Mouse (Mus musculus) intestine, postnatal 0 days (tissue): Measurements from ENCODE around the gene Raver1. TPM values are rescaled to one million over a fixed set of nuclear protein-coding genes. Genes with fewer than 3 reads are reported as not detected.
"Not testable (repeated sequence)": the region's sequence is repeated elsewhere in the genome, so short reads cannot be mapped to it uniquely, and the experiment has no call there.

ENCODE experiments used
- ATAC-seq: fragments of 200-750 bp; cut with Nextera tagmentation; 2 replicates; pipeline ENCODE4 v1.8.0; 2017; ENCODE audit warnings: mild to moderate bottlenecking, moderate TSS enrichment, moderate library complexity
- H3K27ac ChIP-seq: fragments of 300-500 bp; sonication (generic); 2 replicates; pipeline ENCODE4 v1.5.1; 2014; ENCODE audit warnings: mild to moderate bottlenecking, low read depth, low read length, moderate library complexity
- H3K27me3 ChIP-seq: fragments of 300-500 bp; sonication (generic); replicated peaks from 2 replicates; pipeline ENCODE4 v1.6.1; 2014; ENCODE audit warnings: low read length, mixed read lengths; ENCODE audit not compliant: control insufficient read depth, insufficient read depth
- H3K36me3 ChIP-seq: fragments of 300-500 bp; sonication (generic); 2 replicates; pipeline ENCODE4 v1.6.1; 2014; ENCODE audit warnings: mild to moderate bottlenecking, moderate library complexity; ENCODE audit not compliant: control insufficient read depth, insufficient read depth
- H3K4me1 ChIP-seq: fragments of 300-500 bp; sonication (generic); replicated peaks from 2 replicates; pipeline ENCODE4 v1.6.1; 2014; ENCODE audit warnings: antibody characterized with exemption, low read length, mixed read lengths; ENCODE audit not compliant: control insufficient read depth, insufficient read depth
- H3K4me2 ChIP-seq: fragments of 300-500 bp; sonication (generic); replicated peaks from 2 replicates; pipeline ENCODE4 v1.6.1; 2014; ENCODE audit warnings: low read depth, mild to moderate bottlenecking, moderate library complexity
- H3K4me3 ChIP-seq: fragments of 300-500 bp; sonication (generic); 2 replicates; pipeline ENCODE4 v1.5.1; 2014; ENCODE audit warnings: low read depth, low read length
- H3K9ac ChIP-seq: fragments of 300-500 bp; sonication (generic); 2 replicates; pipeline ENCODE4 v1.6.1; 2014; ENCODE audit warnings: mild to moderate bottlenecking, low read depth, low read length
- H3K9me3 ChIP-seq: fragments of 300-500 bp; sonication (generic); 2 replicates; pipeline ENCODE4 v1.6.1; 2016; ENCODE audit warnings: mixed run types; ENCODE audit not compliant: control insufficient read depth
- CTCF ChIP-seq: sonication (generic); IDR thresholded peaks from 2 replicates; pipeline ENCODE4 v1.5.1; 2016; ENCODE audit warnings: low read depth, mild to moderate bottlenecking, control low read depth, antibody characterized with exemption, moderate library complexity
- WGBS: fragments of 180-500 bp; shearing (Covaris S2); extraction: QIAGEN DNeasy Blood & Tissue Kit; methylation state at CpG from one replicate; pipeline ENCODE4 v1.1.7; 2014; 5-methylcytosine and 5-hydroxymethylcytosine counted together
- polyA plus RNA-seq: library from polyadenylated mRNA; unstranded; fragments of >200 nt; fragmentation: Nextera tagmentation; extraction: Ambion mirVana; gene quantifications from 2 replicates; pipeline ENCODE4 v1.2.1, GENCODE M21; 2015

Raver1 gene
- polyA plus RNA-seq, 1 experiment from 2014 or later: 26.2 TPM

DNA sequence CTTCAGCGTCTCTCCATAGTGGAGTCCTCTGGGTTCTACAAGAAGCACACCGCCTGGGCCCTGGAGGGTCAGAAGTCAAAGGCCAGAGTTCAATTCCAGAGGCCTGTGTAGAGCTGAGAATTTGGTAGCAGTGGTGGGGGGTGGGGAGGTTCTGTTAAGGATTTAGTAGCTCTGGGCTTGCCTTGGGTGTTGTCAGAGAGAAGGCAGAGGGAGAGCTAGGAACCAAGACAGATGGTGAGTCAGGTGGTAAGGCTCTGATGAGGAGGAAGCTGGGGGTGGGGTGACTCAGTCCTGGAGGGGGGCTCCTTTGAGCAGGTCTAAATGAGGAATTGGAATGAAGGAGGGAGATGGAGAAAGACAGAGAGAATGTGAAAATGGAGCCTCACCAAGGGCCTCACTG lies 28.9 kb downstream of the Raver1 start:
- 89% methylated on average over 2 of the region's 2 CpGs for WGBS
- ATAC-seq: no peak
- Histone ChIP-seq H3K36me3 (peaks cover 22% of the 10 kb centered on the region), H3K9me3 (no peaks in the 10 kb centered on the region), H3K4me1 (no peaks in the 10 kb centered on the region), H3K27me3 (no peaks in the 10 kb centered on the region), H3K27ac (no peak overlapping the region), H3K4me3 (no peak overlapping the region), H3K4me2 (no peak overlapping the region), H3K9ac (no peak overlapping the region)
- TF ChIP-seq CTCF: no peak

DNA sequence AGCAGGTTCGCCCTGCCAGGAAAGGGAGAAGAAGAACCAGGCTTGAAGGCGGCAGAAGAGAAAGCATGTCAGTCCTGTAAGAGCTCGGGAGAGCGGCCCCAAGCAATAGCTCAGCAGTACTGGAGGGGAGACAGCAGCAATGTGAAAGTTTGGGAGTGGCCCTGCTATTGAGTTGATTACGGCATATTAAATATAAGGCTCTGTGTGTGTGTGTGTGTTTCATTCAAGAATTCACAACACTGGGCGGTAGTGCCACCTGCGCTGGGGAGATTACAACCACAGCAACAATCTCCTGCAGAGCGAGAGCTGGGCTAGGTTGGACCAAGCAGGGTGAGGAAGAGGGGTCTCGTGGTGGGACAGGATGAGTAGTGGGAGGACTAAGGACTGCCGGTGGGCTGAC lies 40.2 kb downstream of the Raver1 start:
- WGBS: 67% methylated on average over 10 of the region's 10 CpGs
- no peaks in the 10 kb centered on the region for H3K27me3 ChIP-seq
- no peak overlapping the region for H3K9ac ChIP-seq
- no peak overlapping the region for H3K4me2 ChIP-seq
- H3K36me3 ChIP-seq: no peaks in the 10 kb centered on the region
- ATAC-seq: no peak
- H3K27ac ChIP-seq: no peak overlapping the region
- no peaks in the 10 kb centered on the region for H3K4me1 ChIP-seq
- no peak for TF ChIP-seq CTCF
- H3K9me3 ChIP-seq: no peaks in the 10 kb centered on the region
- H3K4me3 ChIP-seq: no peak overlapping the region

DNA sequence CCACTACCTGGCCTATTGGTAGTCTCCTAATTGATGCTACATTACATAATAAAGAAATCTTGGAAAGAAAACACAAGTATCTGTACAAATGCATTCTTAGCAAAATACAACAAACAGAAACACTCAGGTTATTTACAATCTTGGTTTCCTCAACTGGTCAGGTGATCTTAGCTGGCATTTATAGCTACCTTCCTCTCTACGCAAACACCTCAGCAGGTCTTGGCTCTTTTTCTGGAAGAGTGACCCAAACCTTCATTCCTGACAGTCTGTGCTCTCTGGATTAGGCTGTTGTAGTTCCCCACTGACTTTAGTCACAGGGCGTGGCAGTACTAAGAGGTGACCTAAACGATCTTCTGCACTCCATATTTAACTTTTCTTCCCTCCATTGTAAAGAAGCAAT lies 46.6 kb downstream of the Raver1 start:
- TF ChIP-seq CTCF: no peak
- no peaks in the 10 kb centered on the region for H3K9me3 ChIP-seq
- ATAC-seq: no peak
- no peaks in the 10 kb centered on the region for H3K27me3 ChIP-seq
- 53% methylated on average over 3 of the region's 3 CpGs for WGBS
- no peak overlapping the region for H3K9ac ChIP-seq
- no peak overlapping the region for H3K27ac ChIP-seq
- no peak overlapping the region for H3K4me3 ChIP-seq
- no peak overlapping the region for H3K4me2 ChIP-seq
- H3K36me3 ChIP-seq: no peaks in the 10 kb centered on the region
- no peaks in the 10 kb centered on the region for H3K4me1 ChIP-seq

DNA sequence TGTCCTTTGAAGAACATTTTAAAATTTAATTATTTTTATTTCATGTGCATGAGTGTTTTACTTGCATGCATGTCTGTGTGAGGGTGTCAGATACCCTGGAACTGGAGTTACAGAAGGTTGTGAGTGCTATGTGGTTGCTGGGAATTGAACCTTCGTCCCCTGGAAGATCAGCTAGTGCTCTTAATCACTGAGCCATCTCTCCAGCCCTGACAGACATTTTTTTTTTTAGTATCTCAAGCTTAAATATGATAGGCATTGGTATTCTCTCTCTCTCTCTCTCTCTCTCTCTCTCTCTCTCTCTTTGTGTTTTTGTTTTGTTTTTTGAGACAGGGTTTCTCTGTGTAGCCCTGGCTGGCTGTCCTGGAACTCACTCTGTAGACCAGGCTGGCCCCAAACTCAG lies 47.0 kb downstream of the Raver1 start:
- H3K36me3 ChIP-seq, ATAC-seq, H3K9me3 ChIP-seq, H3K9ac ChIP-seq, H3K4me1 ChIP-seq, H3K27me3 ChIP-seq, H3K4me3 ChIP-seq, H3K4me2 ChIP-seq, H3K27ac ChIP-seq: not testable (repeated sequence)
- 59% methylated on average over 1 of the region's 1 CpGs for WGBS

DNA sequence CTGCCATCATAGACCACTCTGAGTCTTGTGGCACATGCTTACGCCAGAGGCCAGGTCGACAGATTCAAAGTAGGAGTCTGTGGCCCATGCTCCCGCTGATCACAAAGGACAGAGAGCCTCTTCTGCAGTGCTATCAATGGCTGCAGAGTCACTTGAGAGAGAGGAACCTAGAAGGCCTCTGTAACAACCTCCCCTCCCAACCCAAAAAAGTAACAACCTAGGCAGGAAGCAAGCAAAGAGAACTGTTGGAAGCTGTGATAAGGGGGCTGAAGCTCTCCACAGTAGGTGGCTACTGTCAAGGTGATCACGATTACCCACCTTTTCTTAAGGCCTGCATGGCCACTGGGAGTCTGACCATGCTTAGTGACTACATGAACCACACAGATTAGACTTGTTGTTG lies 48.2 kb downstream of the Raver1 start:
- WGBS: 80% methylated on average over 4 of the region's 4 CpGs

DNA sequence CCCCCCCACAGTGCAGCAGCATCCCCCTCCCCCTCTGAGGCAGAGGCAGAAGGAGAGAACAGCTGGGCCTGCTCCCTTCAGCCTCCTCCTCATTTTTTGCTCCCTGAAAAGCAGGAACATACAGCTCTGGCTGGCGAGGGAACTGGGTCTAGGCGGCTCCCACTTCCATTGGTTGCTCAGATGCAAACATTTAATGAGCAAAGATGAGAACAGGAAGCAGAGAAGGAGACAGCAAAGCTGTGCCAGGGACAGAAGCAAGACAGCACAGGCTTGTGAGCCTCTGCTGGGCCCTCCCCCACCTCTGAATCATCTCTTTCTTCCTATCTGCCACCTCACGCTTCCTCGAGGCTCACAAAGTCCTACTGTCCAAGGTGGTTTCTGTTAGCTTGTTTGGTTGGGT lies 50.5 kb downstream of the Raver1 start:
- H3K36me3 ChIP-seq: no peaks in the 10 kb centered on the region

More for the DNA sequence above, 48.2 kb downstream of the Raver1 start:
- H3K4me3 ChIP-seq: no peak overlapping the region
- ATAC-seq: no peak
- TF ChIP-seq CTCF: no peak
- no peaks in the 10 kb centered on the region for H3K4me1 ChIP-seq
- no peak overlapping the region for H3K27ac ChIP-seq
- H3K9ac ChIP-seq: no peak overlapping the region
- no peaks in the 10 kb centered on the region for H3K36me3 ChIP-seq
- H3K27me3 ChIP-seq: peaks cover 3% of the 10 kb centered on the region
- no peaks in the 10 kb centered on the region for H3K9me3 ChIP-seq
- no peak overlapping the region for H3K4me2 ChIP-seq

DNA sequence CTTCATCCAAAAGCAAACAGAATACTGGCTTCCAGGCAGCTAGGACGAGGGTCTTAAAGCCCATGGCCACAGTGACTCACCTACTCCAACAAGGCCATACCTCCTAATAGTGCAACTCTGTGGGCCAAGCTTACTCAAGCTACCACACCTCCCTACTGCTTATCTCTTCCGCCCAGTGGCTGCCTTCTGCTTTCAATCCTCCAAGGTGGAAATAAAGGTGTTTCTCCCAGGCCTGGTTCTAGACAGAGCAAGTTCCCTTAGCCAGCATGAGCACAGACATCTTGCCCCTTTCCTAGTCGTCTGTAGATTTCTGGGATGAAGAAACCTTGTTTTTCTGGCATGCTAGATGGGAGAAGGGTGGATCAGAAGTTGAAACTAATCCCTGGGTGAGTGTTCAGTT lies 52.0 kb downstream of the Raver1 start:
- H3K9ac ChIP-seq: no peak overlapping the region
- H3K9me3 ChIP-seq: no peaks in the 10 kb centered on the region
- 74% methylated on average over 3 of the region's 3 CpGs for WGBS
- H3K4me1 ChIP-seq: peaks cover 3% of the 10 kb centered on the region; the same call in 1 of the 2 replicates
- no peak for TF ChIP-seq CTCF
- no peak overlapping the region for H3K4me3 ChIP-seq
- H3K4me2 ChIP-seq: no peak overlapping the region
- H3K36me3 ChIP-seq: no peaks in the 10 kb centered on the region
- peaks cover 41% of the 10 kb centered on the region for H3K27me3 ChIP-seq
- ATAC-seq: no peak
- H3K27ac ChIP-seq: no peak overlapping the region

More for the DNA sequence above, 50.5 kb downstream of the Raver1 start:
- H3K4me2 ChIP-seq: no peak overlapping the region
- H3K9ac ChIP-seq: no peak overlapping the region
- no peak for TF ChIP-seq CTCF
- H3K9me3 ChIP-seq: no peaks in the 10 kb centered on the region
- H3K27me3 ChIP-seq: peaks cover 26% of the 10 kb centered on the region
- 41% methylated on average over 4 of the region's 4 CpGs for WGBS
- H3K4me1 ChIP-seq: peaks cover 3% of the 10 kb centered on the region; the same call in 1 of the 2 replicates
- H3K27ac ChIP-seq: no peak overlapping the region
- ATAC-seq: no peak
- H3K4me3 ChIP-seq: no peak overlapping the region
